Mouse (Mus musculus) layer of hippocampus, adult 2 months (tissue): ENCODE data around the gene Ndufs1. TPM values are rescaled to one million over a fixed set of nuclear protein-coding genes. Genes with fewer than 3 reads are reported as not detected.

ENCODE experiments used
- DNase-seq, 2 experiments: peaks; one replicate each; pipeline ENCODE4 v3.0.0; 2022; ENCODE audit warnings: low spot score in 2 of 2
- H3K27ac ChIP-seq: fragments of 200-600 bp; 2 replicates; pipeline ENCODE4 v1.8.1; 2022
- H3K4me3 ChIP-seq: fragments of 200-600 bp; 2 replicates; pipeline ENCODE4 v1.8.1; 2022; ENCODE audit warnings: mild to moderate bottlenecking
- CTCF ChIP-seq: fragments of 200-600 bp; conservative IDR thresholded peaks from 2 replicates; pipeline ENCODE4 v1.8.1; 2022; ENCODE audit warnings: antibody characterized with exemption, mild to moderate bottlenecking, moderate library complexity
- microRNA-seq, 2 experiments: library from miRNA; unstranded; fragments of <30 nt; microRNA quantifications; one replicate each; pipeline ENCODE4 v1.2.0; 2021
- total RNA-seq, 2 experiments: library from RNA; stranded (reverse); gene quantifications; 2 replicates each; pipeline ENCODE4 v1.2.3; 2021

Gene Ndufs1
- total RNA-seq, 2 experiments from 2014 or later: 153 to 155 TPM

- no peak for DNase-seq
- H3K4me3 ChIP-seq: no peak overlapping the region
- TF ChIP-seq CTCF: no peak
- no peak overlapping the region for H3K27ac ChIP-seq
Observed at GRCm38 (mm10) chr1:63107614-63108327, 68.9 kb downstream of the Ndufs1 start.

GRCm38 (mm10) chr1:63102758-63103451 lies 73.7 kb downstream of the Ndufs1 start:
- TF ChIP-seq CTCF: no peak
- H3K4me3 ChIP-seq: no peak overlapping the region

GRCm38 (mm10) chr1:63100196-63100595 lies 76.4 kb downstream of the Ndufs1 start:
- no peak overlapping the region for H3K27ac ChIP-seq
- no peak for DNase-seq
- no peak for TF ChIP-seq CTCF
- H3K4me3 ChIP-seq: no peak overlapping the region

More at GRCm38 (mm10) chr1:63102758-63103451, 73.7 kb downstream of the Ndufs1 start:
- DNase-seq: no peak
- H3K27ac ChIP-seq: no peak overlapping the region

- Histone ChIP-seq H3K27ac (no peak overlapping the region), H3K4me3 (no peak overlapping the region)
- TF ChIP-seq CTCF: no peak
- no peak for DNase-seq
Observed at GRCm38 (mm10) chr1:63098831-63099230, 77.8 kb downstream of the Ndufs1 start.

GRCm38 (mm10) chr1:63096071-63096470 lies 80.6 kb downstream of the Ndufs1 start:
- H3K27ac ChIP-seq: no peak overlapping the region
- no peak for TF ChIP-seq CTCF
- DNase-seq: no peak
- no peak overlapping the region for H3K4me3 ChIP-seq

Small RNAs within 50 kb of the gene (microRNA-seq; reads per million reads assigned to microRNA genes)
- 0 reads per million in 2 experiments for gene Gm24557
- 0 reads per million in 2 experiments for gene Gm27512

Other genes starting within 250 kb of the Ndufs1 start
- 10 to 100 TPM; 32.9 to 33.0 TPM for gene Ino80d, start 62.2 kb downstream of the Ndufs1 start, total RNA-seq
- 100 to 1,000 TPM; 343 to 345 TPM for gene Eef1b2, start within 50 bp of the Ndufs1 start, total RNA-seq
- gene Gpr1, start 37.7 kb upstream of the Ndufs1 start, total RNA-seq: under 1 TPM; 0.49 to 0.61 TPM
- gene Zdbf2, start 96.4 kb upstream of the Ndufs1 start, total RNA-seq: 10 to 100 TPM; 13.0 to 17.3 TPM